Mouse (Mus musculus): ENCODE results near the gene Ptprm. TPM values are rescaled to one million over a fixed set of nuclear protein-coding genes. Genes with fewer than 3 reads are reported as not detected.

Gene Ptprm
- polyA plus RNA-seq, 2 experiments, result 15.8 to 21.8 TPM

DNA sequence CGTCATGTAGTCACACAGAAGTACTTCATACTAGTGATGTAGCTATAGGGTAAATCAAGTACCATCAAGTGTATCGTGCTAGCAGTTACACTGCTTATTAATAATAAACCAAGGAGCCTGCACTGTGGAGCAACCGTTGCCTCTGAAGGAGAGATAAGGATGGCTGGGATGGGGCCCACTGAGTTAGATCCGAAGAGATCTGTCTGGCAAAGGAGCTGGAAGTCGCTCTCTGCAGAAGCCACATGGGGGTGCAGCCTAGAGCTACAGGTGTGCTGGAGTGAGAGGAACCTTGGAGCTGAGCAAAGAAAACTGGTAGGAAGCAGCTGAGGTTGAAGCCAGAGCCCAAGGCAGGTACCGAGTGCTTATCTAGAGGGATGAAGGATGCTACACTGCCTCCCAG is 554.0 kb downstream of the Ptprm start:
- no peak for DNase-seq (ENCODE audit: low spot score)
- no peak overlapping the region for H3K9ac ChIP-seq (ENCODE audit: low read depth, low read length, severe bottlenecking)
- TF ChIP-seq POLR2A (IDR thresholded peaks at IDR 0.05; ENCODE audit: borderline replicate concordance, extremely low read depth, insufficient read depth, insufficient read length), result no peak
- 89% methylated on average over 6 of the region's 6 CpGs for WGBS
- H3K27me3 ChIP-seq (ENCODE audit: control insufficient read depth, insufficient read depth, low read length), result no peaks in the 10 kb centered on the region
- no peak overlapping the region for H3K4me2 ChIP-seq (replicated peaks; ENCODE audit: low read depth, low read length, severe bottlenecking)
- no peaks in the 10 kb centered on the region for H3K36me3 ChIP-seq (ENCODE audit: control insufficient read depth, insufficient read depth, low read length)
- H3K4me3 ChIP-seq (replicated peaks; ENCODE audit: low read length), result no peak overlapping the region
- 0 out of 2 replicates have a peak, but pooled peaks cover 2% of the 10 kb centered on the region for H3K4me1 ChIP-seq (ENCODE audit: control insufficient read depth, insufficient read depth, low read length)
- H3K27ac ChIP-seq (replicated peaks; ENCODE audit: low read depth, low read length), result no peak overlapping the region
- ATAC-seq (ENCODE audit: low FRiP score, low read depth), result no peak
- H3K9me3 ChIP-seq (ENCODE audit: control insufficient read depth, low read length), result no peaks in the 10 kb centered on the region

DNA sequence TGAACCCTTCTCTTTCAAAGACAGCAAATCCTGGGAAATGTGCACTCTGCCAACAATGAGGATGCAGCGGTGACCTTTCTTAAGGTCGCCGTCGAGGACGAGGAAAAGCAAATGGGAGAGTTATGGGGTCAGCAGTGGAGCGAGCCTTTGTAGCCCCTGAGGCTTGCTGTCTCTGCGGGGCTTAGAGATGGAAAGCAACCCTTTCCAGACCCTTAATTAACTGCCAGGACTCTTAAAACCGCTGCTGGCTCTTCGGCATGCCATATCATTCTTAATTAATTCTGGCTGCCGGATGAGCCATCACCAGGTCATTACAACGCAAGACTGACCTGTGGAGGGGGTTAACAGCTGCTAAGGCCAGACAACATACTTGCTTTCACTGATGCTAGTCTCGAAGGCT is 568.1 kb downstream of the Ptprm start:
- Histone ChIP-seq H3K27me3 (ENCODE audit: control insufficient read depth, insufficient read depth, low read length) (no peaks in the 10 kb centered on the region), H3K4me3 (replicated peaks; ENCODE audit: low read length) (no peak overlapping the region), H3K4me2 (replicated peaks; ENCODE audit: low read depth, low read length, severe bottlenecking) (no peak overlapping the region), H3K9ac (ENCODE audit: low read depth, low read length, severe bottlenecking) (no peak overlapping the region), H3K4me1 (ENCODE audit: control insufficient read depth, insufficient read depth, low read length) (no peaks in the 10 kb centered on the region), H3K36me3 (ENCODE audit: control insufficient read depth, insufficient read depth, low read length) (no peaks in the 10 kb centered on the region), H3K9me3 (ENCODE audit: control insufficient read depth, low read length) (no peaks in the 10 kb centered on the region), H3K27ac (replicated peaks; ENCODE audit: low read depth, low read length) (no peak overlapping the region)
- DNase-seq (ENCODE audit: low spot score) (no peak), ATAC-seq (ENCODE audit: low FRiP score, low read depth) (no peak)
- WGBS, result 14% methylated on average over 12 of the region's 12 CpGs
- no peak for TF ChIP-seq POLR2A (IDR thresholded peaks at IDR 0.05; ENCODE audit: borderline replicate concordance, extremely low read depth, insufficient read depth, insufficient read length)

GRCm38 (mm10) chr17:66785586-66785985 is 568.7 kb downstream of the Ptprm start:
- no peak overlapping the region for H3K27ac ChIP-seq (replicated peaks; ENCODE audit: low read depth, low read length)
- H3K9me3 ChIP-seq (ENCODE audit: control insufficient read depth, low read length), result no peaks in the 10 kb centered on the region
- no peak overlapping the region for H3K4me2 ChIP-seq (replicated peaks; ENCODE audit: low read depth, low read length, severe bottlenecking)
- H3K9ac ChIP-seq (ENCODE audit: low read depth, low read length, severe bottlenecking), result no peak overlapping the region
- H3K4me1 ChIP-seq (ENCODE audit: control insufficient read depth, insufficient read depth, low read length), result no peaks in the 10 kb centered on the region
- no peaks in the 10 kb centered on the region for H3K36me3 ChIP-seq (ENCODE audit: control insufficient read depth, insufficient read depth, low read length)
- no peak for ATAC-seq (ENCODE audit: low FRiP score, low read depth)
- TF ChIP-seq POLR2A (IDR thresholded peaks at IDR 0.05; ENCODE audit: borderline replicate concordance, extremely low read depth, insufficient read depth, insufficient read length), result no peak
- WGBS, result 60% methylated on average over 11 of the region's 11 CpGs
- no peaks in the 10 kb centered on the region for H3K27me3 ChIP-seq (ENCODE audit: control insufficient read depth, insufficient read depth, low read length)
- no peak overlapping the region for H3K4me3 ChIP-seq (replicated peaks; ENCODE audit: low read length)
- DNase-seq (ENCODE audit: low spot score), result no peak

GRCm38 (mm10) chr17:66783601-66784000 is 570.7 kb downstream of the Ptprm start:
- TF ChIP-seq POLR2A (IDR thresholded peaks at IDR 0.05; ENCODE audit: borderline replicate concordance, extremely low read depth, insufficient read depth, insufficient read length), result no peak
- no peak overlapping the region for H3K27ac ChIP-seq (replicated peaks; ENCODE audit: low read depth, low read length)
- no peaks in the 10 kb centered on the region for H3K9me3 ChIP-seq (ENCODE audit: control insufficient read depth, low read length)
- ATAC-seq (ENCODE audit: low FRiP score, low read depth) (no peak), DNase-seq (ENCODE audit: low spot score) (no peak)
- no peaks in the 10 kb centered on the region for H3K27me3 ChIP-seq (ENCODE audit: control insufficient read depth, insufficient read depth, low read length)
- H3K9ac ChIP-seq (ENCODE audit: low read depth, low read length, severe bottlenecking), result no peak overlapping the region
- H3K4me1 ChIP-seq (ENCODE audit: control insufficient read depth, insufficient read depth, low read length), result no peaks in the 10 kb centered on the region
- no peak overlapping the region for H3K4me3 ChIP-seq (replicated peaks; ENCODE audit: low read length)
- 93% methylated on average over 4 of the region's 4 CpGs for WGBS
- no peaks in the 10 kb centered on the region for H3K36me3 ChIP-seq (ENCODE audit: control insufficient read depth, insufficient read depth, low read length)
- H3K4me2 ChIP-seq (replicated peaks; ENCODE audit: low read depth, low read length, severe bottlenecking), result no peak overlapping the region

GRCm38 (mm10) chr17:66783075-66783492 is 571.2 kb downstream of the Ptprm start:
- ATAC-seq (ENCODE audit: low FRiP score, low read depth), result no peak
- TF ChIP-seq POLR2A (IDR thresholded peaks at IDR 0.05; ENCODE audit: borderline replicate concordance, extremely low read depth, insufficient read depth, insufficient read length), result no peak
- 64% methylated on average over 10 of the region's 10 CpGs for WGBS

DNA sequence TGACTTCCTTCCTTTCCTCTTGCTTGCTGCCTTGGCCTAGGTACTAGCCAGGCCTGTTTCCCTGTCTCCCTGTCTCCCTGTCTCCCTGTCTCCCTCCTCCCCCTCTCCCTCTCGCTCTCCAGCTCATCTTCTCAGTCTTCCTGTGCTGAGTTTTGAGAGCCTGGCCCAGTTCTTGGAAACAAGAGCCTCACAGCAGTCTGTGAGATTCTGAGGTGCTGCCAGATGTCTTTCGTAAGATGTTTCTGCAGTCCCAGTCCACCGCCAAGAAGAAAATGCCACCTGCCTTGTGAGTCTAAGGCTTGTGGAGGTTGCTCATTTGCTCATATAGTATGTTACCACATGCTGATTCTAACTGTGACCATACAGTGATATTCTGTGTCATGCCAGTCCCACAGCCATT is 572.3 kb downstream of the Ptprm start:
- Histone ChIP-seq H3K9ac (ENCODE audit: low read depth, low read length, severe bottlenecking) (no peak overlapping the region), H3K27me3 (ENCODE audit: control insufficient read depth, insufficient read depth, low read length) (no peaks in the 10 kb centered on the region), H3K9me3 (ENCODE audit: control insufficient read depth, low read length) (no peaks in the 10 kb centered on the region), H3K4me3 (replicated peaks; ENCODE audit: low read length) (no peak overlapping the region), H3K4me2 (replicated peaks; ENCODE audit: low read depth, low read length, severe bottlenecking) (no peak overlapping the region), H3K4me1 (ENCODE audit: control insufficient read depth, insufficient read depth, low read length) (no peaks in the 10 kb centered on the region), H3K27ac (replicated peaks; ENCODE audit: low read depth, low read length) (no peak overlapping the region), H3K36me3 (ENCODE audit: control insufficient read depth, insufficient read depth, low read length) (no peaks in the 10 kb centered on the region)
- no peak for DNase-seq (ENCODE audit: low spot score)
- 78% methylated on average over 3 of the region's 3 CpGs for WGBS
- no peak for ATAC-seq (ENCODE audit: low FRiP score, low read depth)
- TF ChIP-seq POLR2A (IDR thresholded peaks at IDR 0.05; ENCODE audit: borderline replicate concordance, extremely low read depth, insufficient read depth, insufficient read length), result no peak

More at GRCm38 (mm10) chr17:66783075-66783492, 571.2 kb downstream of the Ptprm start:
- no peak overlapping the region for H3K4me3 ChIP-seq (replicated peaks; ENCODE audit: low read length)
- no peak overlapping the region for H3K9ac ChIP-seq (ENCODE audit: low read depth, low read length, severe bottlenecking)
- no peaks in the 10 kb centered on the region for H3K9me3 ChIP-seq (ENCODE audit: control insufficient read depth, low read length)
- DNase-seq (ENCODE audit: low spot score), result no peak
- no peaks in the 10 kb centered on the region for H3K36me3 ChIP-seq (ENCODE audit: control insufficient read depth, insufficient read depth, low read length)
- H3K4me1 ChIP-seq (ENCODE audit: control insufficient read depth, insufficient read depth, low read length), result no peaks in the 10 kb centered on the region
- H3K27ac ChIP-seq (replicated peaks; ENCODE audit: low read depth, low read length), result no peak overlapping the region
- H3K27me3 ChIP-seq (ENCODE audit: control insufficient read depth, insufficient read depth, low read length), result no peaks in the 10 kb centered on the region
- H3K4me2 ChIP-seq (replicated peaks; ENCODE audit: low read depth, low read length, severe bottlenecking), result no peak overlapping the region

Data from limb, embryonic 14.5 days (tissue).